Mouse (Mus musculus) limb, embryonic 14.5 days (tissue): Measurements from ENCODE around the gene Gm10197. TPM values are rescaled to one million over a fixed set of nuclear protein-coding genes. Genes with fewer than 3 reads are reported as not detected.

Source experiments
- ATAC-seq: fragments of 200-750 bp; cut with Nextera tagmentation; 2 replicates; pipeline ENCODE4 v1.8.0; 2017; ENCODE audit warnings: low read depth, moderate number of reproducible peaks, moderate TSS enrichment; ENCODE audit not compliant: low FRiP score
- DNase-seq: peaks from one replicate; pipeline ENCODE4 v3.0.0-alpha.2; 2015; ENCODE audit warnings: low spot score
- H3K27ac ChIP-seq: fragments of 300-500 bp; sonication (generic); replicated peaks from 2 replicates; pipeline ENCODE4 v1.5.1; 2014; ENCODE audit warnings: low read depth, mild to moderate bottlenecking, low read length, moderate library complexity, mixed read lengths
- H3K27me3 ChIP-seq: fragments of 300-500 bp; sonication (generic); 2 replicates; pipeline ENCODE4 v1.6.1; 2014; ENCODE audit warnings: low read length, mixed read lengths; ENCODE audit not compliant: control insufficient read depth, insufficient read depth
- H3K36me3 ChIP-seq: fragments of 300-500 bp; sonication (generic); 2 replicates; pipeline ENCODE4 v1.6.1; 2014; ENCODE audit warnings: mild to moderate bottlenecking, low read length, moderate library complexity, mixed read lengths; ENCODE audit not compliant: control insufficient read depth, insufficient read depth
- H3K4me1 ChIP-seq: fragments of 300-500 bp; sonication (generic); 2 replicates; pipeline ENCODE4 v1.6.1; 2014; ENCODE audit warnings: antibody characterized with exemption, low read length, mixed read lengths; ENCODE audit not compliant: control insufficient read depth, insufficient read depth
- H3K4me2 ChIP-seq: fragments of 300-500 bp; sonication (generic); replicated peaks from 2 replicates; pipeline ENCODE4 v1.6.1; 2014; ENCODE audit warnings: low read depth, mild to moderate bottlenecking, low read length, moderate library complexity; ENCODE audit not compliant: severe bottlenecking
- H3K4me3 ChIP-seq: fragments of 300-500 bp; sonication (generic); replicated peaks from 2 replicates; pipeline ENCODE4 v1.5.1; 2014; ENCODE audit warnings: low read length
- H3K9ac ChIP-seq: fragments of 300-500 bp; sonication (generic); 2 replicates; pipeline ENCODE4 v1.6.1; 2014; ENCODE audit warnings: mild to moderate bottlenecking, low read depth, low read length, moderate library complexity; ENCODE audit not compliant: severe bottlenecking
- H3K9me3 ChIP-seq: fragments of 300-500 bp; sonication (generic); 2 replicates; pipeline ENCODE4 v1.6.1; 2016; ENCODE audit warnings: low read length; ENCODE audit not compliant: control insufficient read depth
- POLR2A ChIP-seq: fragments of 200-500 bp; IDR thresholded peaks from 2 replicates; pipeline ENCODE4 v1.8.0; 2012; ENCODE audit warnings: inconsistent platforms, mild to moderate bottlenecking, moderate library complexity, borderline replicate concordance; ENCODE audit not compliant: insufficient read depth, insufficient read length; ENCODE audit errors: extremely low read depth
- WGBS: fragments of 180-500 bp; shearing (Covaris S2); extraction: QIAGEN DNeasy Blood & Tissue Kit; methylation state at CpG from one replicate; pipeline ENCODE4 v1.1.7; 2014; 5-methylcytosine and 5-hydroxymethylcytosine counted together
- polyA plus RNA-seq, 2 experiments: library from polyadenylated mRNA; depleted of rRNA in 1 of 2; stranded (reverse) in 1 of 2; unstranded in 1 of 2; fragments of >200 nt; fragmentation: Nextera tagmentation in 1 of 2; extraction: Ambion mirVana in 1 of 2; gene quantifications; 2 replicates each; pipeline versions ENCODE4 v1.2.1 to v1.2.3; 2012 to 2014

Gene Gm10197
- polyA plus RNA-seq, 2 experiments: not detected

GRCm38 (mm10) chr19:53405810-53406209 is 34.2 kb upstream of the Gm10197 start:
- Histone ChIP-seq H3K36me3 (no peaks in the 10 kb centered on the region), H3K27ac (no peak overlapping the region), H3K4me2 (no peak overlapping the region), H3K4me1 (peaks cover 2% of the 10 kb centered on the region; the same call in 1 of the 2 replicates), H3K4me3 (no peak overlapping the region), H3K9ac (no peak overlapping the region), H3K27me3 (no peaks in the 10 kb centered on the region), H3K9me3 (no peaks in the 10 kb centered on the region)
- DNase-seq (no peak), ATAC-seq (no peak)
- WGBS: 47% methylated on average over 2 of the region's 2 CpGs
- TF ChIP-seq POLR2A: no peak

- no peak for TF ChIP-seq POLR2A
- Histone ChIP-seq H3K36me3 (no peaks in the 10 kb centered on the region), H3K4me3 (no peak overlapping the region), H3K9ac (no peak overlapping the region), H3K27ac (no peak overlapping the region), H3K4me1 (no peaks in the 10 kb centered on the region; the same call in 1 of the 2 replicates), H3K9me3 (no peaks in the 10 kb centered on the region), H3K27me3 (no peaks in the 10 kb centered on the region), H3K4me2 (no peak overlapping the region)
- WGBS: 88% methylated on average over 18 of the region's 18 CpGs
- ATAC-seq: no peak
- DNase-seq: no peak
These were observed 33.3 kb upstream of the Gm10197 start for GRCm38 (mm10) chr19:53404837-53405356.

- Histone ChIP-seq H3K4me1 (no peaks in the 10 kb centered on the region), H3K9me3 (no peaks in the 10 kb centered on the region), H3K27ac (no peak overlapping the region), H3K9ac (no peak overlapping the region), H3K27me3 (no peaks in the 10 kb centered on the region), H3K4me3 (no peak overlapping the region), H3K4me2 (no peak overlapping the region), H3K36me3 (no peaks in the 10 kb centered on the region)
- no peak for TF ChIP-seq POLR2A
- no peak for ATAC-seq
- WGBS: 94% methylated on average over 10 of the region's 10 CpGs
- DNase-seq: no peak
These were observed 32.8 kb upstream of the Gm10197 start for GRCm38 (mm10) chr19:53404219-53404836.

DNA sequence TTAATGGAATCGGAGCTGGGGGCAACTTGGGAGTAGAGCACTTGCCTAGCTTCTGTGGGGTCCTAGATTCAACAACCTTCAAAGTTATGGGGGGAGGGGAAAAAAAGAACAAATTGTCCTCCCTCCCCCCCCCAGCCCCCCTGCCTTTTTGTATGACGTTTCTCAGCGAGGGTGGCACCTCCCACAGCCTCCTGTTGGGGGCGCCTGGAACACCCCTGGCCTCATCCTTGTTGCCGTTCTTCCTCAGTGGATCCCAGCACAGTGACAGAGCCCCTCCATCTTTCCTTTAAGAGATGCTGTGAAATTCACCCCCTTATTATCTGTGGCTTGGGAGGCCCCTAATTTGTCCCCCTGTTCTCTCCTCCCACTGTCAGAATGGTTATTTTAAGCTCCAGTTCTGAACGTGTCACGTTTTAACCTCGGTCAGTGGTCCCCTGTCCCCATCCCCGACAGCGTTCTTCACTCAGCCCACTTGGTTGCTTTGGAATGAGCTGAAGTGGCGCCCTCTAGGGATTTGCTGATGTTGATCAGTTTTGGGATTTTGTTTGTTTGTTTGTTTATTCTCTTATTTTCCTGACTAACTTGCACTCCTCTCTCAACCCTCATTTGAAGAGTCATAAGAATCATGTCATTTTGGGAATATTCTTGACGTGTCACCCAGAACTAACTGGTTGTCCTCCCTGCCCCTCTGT is 31.3 kb upstream of the Gm10197 start:
- DNase-seq (no peak), ATAC-seq (no peak)
- WGBS: 49% methylated on average over 12 of the region's 12 CpGs
- Histone ChIP-seq H3K27ac (no peak overlapping the region), H3K9me3 (no peaks in the 10 kb centered on the region), H3K4me1 (no peaks in the 10 kb centered on the region), H3K9ac (no peak overlapping the region), H3K27me3 (no peaks in the 10 kb centered on the region), H3K4me3 (no peak overlapping the region), H3K36me3 (no peaks in the 10 kb centered on the region), H3K4me2 (no peak overlapping the region)
- TF ChIP-seq POLR2A: no peak

- Histone ChIP-seq H3K27me3 (no peaks in the 10 kb centered on the region), H3K4me2 (no peak overlapping the region), H3K4me3 (no peak overlapping the region), H3K36me3 (no peaks in the 10 kb centered on the region), H3K27ac (no peak overlapping the region), H3K9me3 (no peaks in the 10 kb centered on the region), H3K4me1 (no peaks in the 10 kb centered on the region), H3K9ac (no peak overlapping the region)
- ATAC-seq (no peak), DNase-seq (no peak)
- WGBS: 85% methylated on average over 16 of the region's 16 CpGs
- no peak for TF ChIP-seq POLR2A
These were observed 29.0 kb upstream of the Gm10197 start for GRCm38 (mm10) chr19:53400332-53401110.
